Mouse (Mus musculus): ENCODE data around the gene Oas2. TPM values are rescaled to one million over a fixed set of nuclear protein-coding genes. Genes with fewer than 3 reads are reported as not detected.

The Oas2 gene
- polyA plus RNA-seq (2017; shearing (Covaris generic)), result 3.6 TPM

DNA sequence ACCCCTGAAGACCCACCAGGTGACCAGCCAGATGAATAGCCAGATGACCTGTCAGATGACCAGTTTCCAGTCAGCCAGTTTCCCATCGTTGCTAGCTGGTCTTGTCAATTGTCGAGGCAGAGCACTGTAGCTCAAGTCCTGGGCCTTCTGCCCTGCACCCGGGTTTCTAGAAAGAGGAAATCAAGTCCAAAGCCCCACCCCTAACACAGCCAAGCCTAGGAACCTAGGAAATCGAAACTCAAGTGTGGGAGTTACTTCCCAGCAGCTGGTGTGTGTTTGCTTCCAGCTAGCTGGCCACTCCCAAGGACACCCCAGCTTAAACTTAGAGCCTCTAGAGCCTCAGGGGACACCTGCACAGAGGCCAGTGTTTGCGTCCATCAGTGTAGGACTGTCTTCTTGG lies at the start of gene Oas2:
TSS of gene Oas2 (minus strand) at position 166 of the 400 bp plus-strand sequence.

GRCm38 (mm10) chr5:120795480-120796034 lies 45.9 kb upstream of the Oas2 start, which contains the start of gene Oas1e:
TSS of gene Oas1e (minus strand) at chr5:120795530.

DNA sequence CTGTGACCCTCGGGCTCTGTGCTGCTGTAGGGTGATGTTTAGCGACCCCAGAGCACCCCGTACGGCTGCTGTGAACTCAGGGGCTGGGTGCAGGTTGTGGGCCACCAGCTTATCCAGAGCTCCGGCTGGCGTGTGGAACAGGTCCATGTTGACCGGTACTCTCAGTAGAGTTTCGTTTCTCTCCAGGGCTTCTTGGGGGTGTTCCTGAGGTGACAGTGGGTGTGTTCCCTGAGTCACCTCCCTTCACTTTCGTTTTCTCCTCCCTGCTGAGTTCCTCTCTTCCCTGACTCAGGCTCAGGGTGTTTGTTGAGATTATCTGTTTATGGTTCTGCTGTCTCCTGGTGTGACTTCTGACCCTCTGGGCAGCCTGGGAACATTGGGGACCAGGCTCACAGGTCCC lies 27.8 kb upstream of the Oas2 start, which contains the start of gene Oas3:
TSS of gene Oas3 (minus strand) at position 184 of the 400 bp plus-strand sequence.

DNA sequence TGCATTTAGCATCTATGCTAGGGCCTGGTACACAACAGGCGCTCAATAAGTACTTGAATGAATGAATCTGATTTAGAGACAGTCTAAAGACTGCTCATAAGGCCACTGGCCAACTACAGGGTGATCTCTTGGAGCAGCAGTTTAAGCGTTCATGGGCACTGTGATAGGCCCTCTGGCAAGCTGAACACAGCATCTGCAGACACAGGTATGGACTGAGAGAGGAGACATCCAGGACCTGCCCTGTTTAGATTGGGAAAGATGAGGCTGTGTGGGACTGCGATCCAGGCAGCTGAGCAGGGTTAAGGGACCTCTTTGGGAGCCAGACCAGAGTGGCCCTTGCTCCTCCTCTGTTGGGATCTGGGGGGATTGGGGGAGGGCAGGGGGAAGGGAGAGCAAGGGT lies 37.8 kb downstream of the Oas2 start, which contains the start of gene Dtx1:
TSS of gene Dtx1 (minus strand) at position 101 of the 400 bp plus-strand sequence.

Other genes starting within 250 kb of the Oas2 start
- 29.4 TPM for gene Plbd2, start 246.2 kb downstream of the Oas2 start, polyA plus RNA-seq (2017; shearing (Covaris generic))
- gene Slc8b1, start 238.7 kb downstream of the Oas2 start, polyA plus RNA-seq (2017; shearing (Covaris generic)), result 10.3 TPM
- 25.3 TPM for gene Tpcn1, start 161.2 kb downstream of the Oas2 start, polyA plus RNA-seq (2017; shearing (Covaris generic))
- 1.6 TPM for gene Iqcd, start 160.8 kb downstream of the Oas2 start, polyA plus RNA-seq (2017; shearing (Covaris generic))
- 5.1 TPM for gene Rita1, start 137.3 kb downstream of the Oas2 start, polyA plus RNA-seq (2017; shearing (Covaris generic))
- 76.0 TPM for gene Ddx54, start 137.1 kb downstream of the Oas2 start, polyA plus RNA-seq (2017; shearing (Covaris generic))
- not detected for gene Cfap73, start 115.6 kb downstream of the Oas2 start, polyA plus RNA-seq (2017; shearing (Covaris generic))
- 19.2 TPM for gene Rasal1, start 101.0 kb downstream of the Oas2 start, polyA plus RNA-seq (2017; shearing (Covaris generic))
- 240 TPM for gene Dtx1, start 37.9 kb downstream of the Oas2 start, polyA plus RNA-seq (2017; shearing (Covaris generic))
- gene Oas3, start 27.8 kb upstream of the Oas2 start, polyA plus RNA-seq (2017; shearing (Covaris generic)), result 12.6 TPM
- gene Oas1e, start 45.7 kb upstream of the Oas2 start, polyA plus RNA-seq (2017; shearing (Covaris generic)), result not detected
- gene Oas1c, start 62.7 kb upstream of the Oas2 start, polyA plus RNA-seq (2017; shearing (Covaris generic)), result 16.6 TPM
- not detected for gene Oas1f, start 97.5 kb upstream of the Oas2 start, polyA plus RNA-seq (2017; shearing (Covaris generic))
- gene Oas1h, start 111.6 kb upstream of the Oas2 start, polyA plus RNA-seq (2017; shearing (Covaris generic)), result not detected
- 0.39 TPM for gene Oas1g, start 137.8 kb upstream of the Oas2 start, polyA plus RNA-seq (2017; shearing (Covaris generic))
- gene Oas1a, start 157.7 kb upstream of the Oas2 start, polyA plus RNA-seq (2017; shearing (Covaris generic)), result 21.7 TPM
- gene Oas1d, start 164.7 kb upstream of the Oas2 start, polyA plus RNA-seq (2017; shearing (Covaris generic)), result not detected